Mouse (Mus musculus) left cerebral cortex, postnatal 4 days (tissue): ENCODE data around the gene Mdm2. TPM values are rescaled to one million over a fixed set of nuclear protein-coding genes. Genes with fewer than 3 reads are reported as not detected.
"Not testable (repeated sequence)": the region's sequence is repeated elsewhere in the genome, so short reads cannot be mapped to it uniquely, and the experiment has no call there.

Experiments
- DNase-seq: peaks from one replicate; pipeline ENCODE4 v3.0.0-alpha.2; 2022
- intact Hi-C: fragments of 180-260 bp; cut with DNase I; formaldehyde crosslinking; loops from one replicate; pipeline ENCODE4 v1.15.1; 2025
- total RNA-seq, 2 experiments: library from RNA; stranded (reverse); gene quantifications; 2 replicates each; pipeline ENCODE4 v1.2.3; 2021

The Mdm2 gene
- total RNA-seq, 2 experiments from 2014 or later, result 39.1 to 51.9 TPM

DNA sequence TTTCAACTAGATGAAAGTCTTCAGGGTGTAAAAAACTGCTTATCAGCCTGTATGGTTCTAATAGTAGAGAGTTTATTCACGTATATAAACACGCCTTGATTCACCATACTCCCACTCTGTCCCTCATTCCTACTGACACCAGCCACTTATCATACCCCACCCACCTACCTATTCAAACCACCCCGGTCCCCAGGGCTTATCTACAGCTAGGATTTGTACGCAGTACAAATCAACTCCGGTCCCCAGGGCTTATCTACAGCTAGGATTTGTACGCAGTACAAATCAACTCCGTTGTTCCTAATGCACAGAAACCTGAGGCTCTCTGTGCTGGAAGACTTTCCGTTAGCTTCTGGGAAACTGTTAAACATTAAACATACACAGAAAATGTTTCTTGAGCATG lies 23.1 kb upstream of the Mdm2 start:
- DNase-seq, intact Hi-C loops: not testable (repeated sequence)

DNA sequence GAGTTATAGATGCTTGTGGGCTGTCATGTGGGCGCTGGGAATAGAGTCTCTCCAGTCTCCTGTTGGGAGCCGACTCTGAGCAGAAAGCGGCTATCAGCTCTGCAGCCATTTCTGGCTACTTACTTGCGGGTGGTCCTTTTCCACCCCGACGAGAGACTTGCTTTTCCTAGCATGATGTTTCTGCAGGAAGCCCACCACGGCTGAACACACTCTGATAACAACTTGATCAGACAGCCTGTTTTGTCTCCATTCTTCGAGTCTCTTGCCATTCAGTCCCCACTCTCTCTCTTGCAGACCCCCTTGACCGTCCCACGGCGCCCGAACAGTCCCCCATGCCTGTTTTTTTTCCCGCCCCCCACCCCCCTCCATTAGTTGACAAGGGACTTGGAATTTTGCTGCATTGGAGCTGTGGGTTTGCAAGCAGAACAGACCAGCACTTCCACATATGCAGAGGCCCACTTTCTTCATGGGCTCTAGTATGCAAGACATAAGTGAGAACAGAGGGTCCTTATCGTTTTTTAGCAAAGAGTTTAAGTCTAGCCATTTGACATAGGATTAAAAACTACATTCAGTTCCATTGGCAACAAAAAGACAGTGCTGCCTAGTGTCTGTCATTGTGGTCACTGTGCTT lies 22.5 kb upstream of the Mdm2 start:
- intact Hi-C loops, result no loop called here
- DNase-seq, result no peak

DNA sequence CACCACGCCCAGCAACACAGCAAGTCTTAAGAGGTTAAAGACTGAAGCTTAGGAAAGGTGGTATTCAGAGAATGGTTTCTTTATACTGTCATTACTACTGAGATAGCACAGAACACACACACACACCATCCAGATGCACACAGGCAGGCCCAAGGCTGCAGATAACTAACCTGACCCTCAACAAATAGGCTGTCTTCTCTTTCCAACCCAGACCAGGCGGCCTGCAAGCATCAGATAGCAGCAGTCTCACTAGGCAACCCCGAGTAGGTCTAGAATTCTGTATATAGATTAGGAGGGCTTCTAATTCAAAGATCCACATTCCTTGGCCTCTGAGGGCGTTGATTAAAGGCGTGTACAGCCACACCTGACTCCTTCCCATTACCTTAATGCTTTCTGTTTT lies 21.6 kb upstream of the Mdm2 start:
- intact Hi-C loops, result no loop called here
- DNase-seq, result no peak

DNA sequence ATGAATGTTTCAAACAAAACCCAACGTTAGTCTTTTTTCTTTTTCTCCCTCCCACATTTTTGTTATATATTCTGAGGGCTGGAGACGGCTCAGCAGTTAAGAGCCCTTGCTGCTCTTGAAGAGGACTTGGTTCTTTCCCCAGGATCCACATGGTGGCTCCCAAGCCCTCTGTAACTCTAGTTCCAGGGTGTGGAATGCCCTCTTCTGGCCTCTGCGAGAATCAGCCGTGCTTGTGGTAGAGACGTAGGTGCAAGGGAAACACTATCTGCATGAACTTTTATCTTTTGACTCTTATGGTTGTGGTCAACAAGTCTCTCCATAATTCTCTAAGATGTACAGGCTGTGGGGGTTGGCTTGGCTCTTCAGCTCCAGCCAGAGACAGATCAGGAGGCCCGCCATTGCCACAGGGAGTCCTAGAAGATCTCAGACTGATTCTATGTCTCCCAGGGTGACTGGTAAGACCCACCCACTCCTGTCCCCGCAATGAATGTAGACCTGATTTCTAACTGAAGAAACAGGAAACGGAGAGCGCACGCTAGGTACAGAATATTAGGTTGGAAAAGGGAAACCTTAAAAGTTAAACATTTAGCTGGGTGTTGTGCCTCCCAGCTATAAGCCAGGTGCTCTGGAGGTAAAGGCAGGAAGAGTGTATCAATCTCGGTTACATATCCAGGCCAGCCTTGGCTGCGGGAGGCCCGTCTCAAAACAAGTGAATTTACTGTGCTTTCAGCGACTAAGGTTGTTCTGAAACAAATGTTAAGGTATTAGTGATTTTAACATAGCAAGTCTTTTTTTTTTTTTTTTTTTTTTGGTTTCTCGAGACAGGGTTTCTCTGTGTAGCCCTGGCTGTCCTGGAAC lies 20.9 kb upstream of the Mdm2 start:
- DNase-seq, result no peak
- intact Hi-C loops, result no loop called here

DNA sequence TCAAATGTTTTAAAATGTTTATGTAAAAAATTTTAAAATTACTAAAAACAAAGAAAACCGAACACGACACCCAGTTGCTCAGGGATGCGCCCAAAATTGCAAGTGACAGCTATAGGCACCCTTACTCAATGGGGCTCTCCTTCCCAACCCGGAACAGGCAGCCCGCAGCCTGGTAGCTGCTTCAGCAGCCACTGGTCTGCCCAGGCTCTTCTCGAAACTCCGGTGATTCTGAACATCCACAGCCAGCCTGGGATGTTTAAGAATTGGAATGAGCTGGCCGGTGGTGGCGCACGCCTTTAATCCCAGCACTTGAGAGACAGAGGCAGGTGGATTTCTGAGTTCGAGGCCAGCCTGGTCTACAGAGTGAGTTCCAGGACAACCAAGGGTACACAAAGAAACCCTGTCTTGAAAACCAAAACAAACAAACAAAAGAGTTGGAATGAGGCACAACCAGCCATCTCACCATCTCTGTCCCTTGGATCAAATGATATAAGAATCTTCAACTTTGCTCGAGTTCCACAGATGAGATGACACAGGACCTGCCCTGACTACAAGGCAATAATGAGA lies 20.2 kb upstream of the Mdm2 start:
- intact Hi-C loops, result no loop called here

DNA sequence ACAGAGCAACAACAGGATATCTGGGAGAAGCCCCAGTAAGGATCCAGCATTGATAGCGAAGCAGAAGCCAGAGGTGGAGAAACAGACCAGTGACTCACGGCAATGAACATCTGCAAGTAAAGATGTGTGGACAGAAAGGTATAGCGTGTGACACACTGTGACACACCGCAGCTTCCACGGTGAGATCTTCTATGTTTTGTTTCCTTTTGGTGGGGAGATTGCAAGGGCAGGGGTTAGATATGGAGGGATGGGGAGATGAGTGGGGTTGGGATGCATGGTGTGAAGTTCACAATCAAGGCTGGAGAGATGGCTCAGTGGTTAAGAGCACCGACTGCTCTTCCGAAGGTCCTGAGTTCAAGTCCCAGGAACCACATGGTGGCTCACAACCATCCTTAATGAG lies 19.6 kb upstream of the Mdm2 start:
- DNase-seq, result no peak
- intact Hi-C loops, result no loop called here

More for the DNA sequence above, 20.2 kb upstream of the Mdm2 start:
- DNase-seq, result no peak

DNA sequence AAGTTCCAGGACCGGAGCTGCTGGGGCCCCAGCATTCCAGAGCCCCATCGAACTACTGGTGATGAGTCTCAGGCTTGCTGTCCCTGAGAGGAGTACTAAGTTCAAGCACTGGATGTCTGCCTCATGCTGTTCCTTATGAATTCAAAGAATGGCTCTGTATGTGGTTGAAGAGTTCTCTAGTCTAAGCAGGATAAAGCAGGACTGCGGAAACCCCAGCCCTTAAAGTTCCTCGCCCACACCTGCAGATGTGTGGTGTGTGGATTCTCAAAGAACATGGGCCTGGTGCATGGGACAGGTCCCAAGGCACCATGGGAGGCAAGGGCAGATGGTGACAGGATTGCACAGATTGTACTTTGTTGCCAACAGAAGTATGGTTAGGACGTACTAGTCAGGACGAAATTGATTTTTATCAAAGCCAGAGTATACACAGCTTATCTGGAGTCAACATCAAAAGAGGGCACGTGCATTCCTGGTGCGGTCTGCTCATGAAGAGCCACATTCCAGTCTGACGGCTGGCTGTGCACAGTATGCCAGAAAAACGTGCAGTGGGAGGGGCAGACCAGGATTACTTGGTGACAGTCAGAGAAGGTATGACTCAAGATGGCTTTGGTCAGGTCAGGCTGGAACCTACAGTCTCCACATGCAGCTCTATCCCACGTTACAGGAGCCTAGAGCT lies 18.7 kb upstream of the Mdm2 start:
- no peak for DNase-seq
- intact Hi-C loops, result no loop called here

DNA sequence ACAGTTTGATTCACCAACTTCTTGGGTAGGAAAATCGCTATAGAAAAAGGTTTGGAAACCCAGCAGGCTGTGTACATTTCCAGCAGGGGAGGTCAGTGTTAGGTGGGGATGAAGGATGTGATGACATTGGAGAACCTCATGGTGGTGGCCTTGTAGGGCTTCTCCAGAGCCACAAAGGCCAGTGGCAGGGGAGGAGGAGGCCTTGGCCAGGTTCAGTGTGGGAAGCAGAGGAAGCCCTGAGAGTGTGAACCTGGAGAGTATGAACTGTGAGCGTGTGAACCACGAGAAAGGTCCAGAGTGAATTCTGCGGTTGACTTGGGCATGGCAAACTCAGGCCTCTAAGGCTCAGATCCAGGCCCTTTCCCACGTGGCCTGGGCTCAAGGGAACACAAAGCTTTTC lies 18.0 kb upstream of the Mdm2 start:
- intact Hi-C loops, result no loop called here
- DNase-seq, result no peak

DNA sequence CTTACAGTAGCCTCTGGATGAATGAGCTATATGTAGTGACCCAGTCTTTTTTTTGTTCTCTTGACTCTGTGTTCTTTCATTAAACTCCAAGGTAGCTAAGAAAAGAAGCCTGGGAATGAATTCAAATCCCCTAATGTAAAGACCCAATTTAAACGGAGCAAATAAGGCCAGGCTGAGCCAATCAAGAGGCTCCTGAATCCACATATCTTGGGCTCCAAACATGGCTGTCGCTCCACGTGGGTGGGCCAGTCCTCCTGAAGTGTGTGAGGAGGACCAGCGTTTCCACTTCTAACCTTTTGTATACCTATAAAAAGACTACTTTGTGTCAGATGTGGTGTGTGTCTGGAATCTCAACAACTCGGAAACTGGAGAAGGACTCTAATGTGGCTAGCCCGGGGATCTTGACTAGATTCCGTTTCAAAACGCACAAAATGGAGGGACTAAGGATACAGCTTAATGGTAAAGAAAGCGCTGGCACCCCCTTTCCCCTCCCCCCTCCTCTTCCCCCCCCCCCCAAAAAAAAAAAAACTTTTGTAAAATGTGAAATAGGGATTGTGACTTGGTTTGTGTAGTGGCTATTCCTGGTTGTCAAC lies 17.1 kb upstream of the Mdm2 start:
- intact Hi-C loops, result no loop called here
- DNase-seq, result no peak

DNA sequence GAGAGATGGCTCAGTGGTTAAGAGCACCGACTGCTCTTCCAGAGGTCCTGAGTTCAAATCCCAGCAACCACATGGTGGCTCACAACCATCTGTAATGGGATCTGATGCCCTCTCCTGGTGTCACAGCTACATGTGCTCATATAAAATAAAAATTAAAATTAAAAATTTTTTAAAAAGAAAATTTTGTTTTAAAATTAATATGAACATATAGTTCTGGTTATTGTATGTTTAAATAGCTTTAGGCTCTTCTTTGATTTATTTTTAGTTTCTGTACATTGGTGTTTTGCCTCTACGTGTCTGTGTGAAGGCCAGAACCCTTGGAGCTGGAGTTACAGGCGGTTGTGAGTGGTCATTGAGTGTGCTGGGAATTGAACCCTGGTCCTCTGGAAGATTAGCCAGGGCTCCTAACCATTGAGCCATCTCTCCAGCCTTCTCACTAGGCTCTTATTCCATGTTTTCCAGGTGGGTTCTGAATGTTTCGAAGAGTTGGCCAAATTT lies 16.4 kb upstream of the Mdm2 start:
- intact Hi-C loops, result no loop called here
- no peak for DNase-seq

DNA sequence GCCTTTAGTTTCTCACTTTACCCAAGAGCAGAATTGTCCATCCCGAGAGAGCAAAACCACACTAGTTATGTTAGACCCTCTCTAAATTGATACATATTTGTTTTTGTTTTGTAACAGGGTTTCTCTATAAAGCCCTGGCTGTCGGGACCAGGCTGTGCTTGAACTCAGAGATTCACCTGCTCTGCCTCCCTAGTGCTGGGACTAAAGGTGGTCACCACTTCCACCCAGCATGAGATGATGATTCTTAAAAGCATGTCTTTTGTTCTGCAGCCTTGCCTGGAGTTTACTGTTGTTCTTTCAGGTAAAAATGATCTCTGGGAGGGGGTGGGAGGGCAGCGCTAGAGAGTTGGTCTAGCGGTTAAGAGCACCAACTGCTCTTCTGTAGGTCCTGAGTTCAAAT lies 15.8 kb upstream of the Mdm2 start:
- intact Hi-C loops, result no loop called here
- DNase-seq, result no peak

DNA sequence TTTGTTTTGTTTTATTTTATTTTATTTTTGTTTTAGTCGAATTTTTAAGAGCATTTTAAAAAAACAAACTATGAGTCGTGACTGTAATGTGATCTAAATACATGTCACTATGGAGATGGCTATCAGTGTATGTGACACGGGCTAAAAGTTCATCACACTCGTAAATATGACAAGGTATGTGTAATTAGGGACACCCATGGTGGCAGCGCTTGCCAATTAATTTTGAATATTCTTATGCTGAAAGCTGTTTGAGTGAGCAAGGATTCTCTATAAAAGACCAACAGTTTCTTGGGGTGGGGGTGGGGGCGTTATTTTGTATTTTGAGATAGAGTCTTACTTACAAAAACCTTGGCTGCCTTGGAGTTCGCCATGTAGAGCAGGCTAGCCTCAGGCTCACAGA lies 15.1 kb upstream of the Mdm2 start:
- no peak for DNase-seq
- intact Hi-C loops, result no loop called here

DNA sequence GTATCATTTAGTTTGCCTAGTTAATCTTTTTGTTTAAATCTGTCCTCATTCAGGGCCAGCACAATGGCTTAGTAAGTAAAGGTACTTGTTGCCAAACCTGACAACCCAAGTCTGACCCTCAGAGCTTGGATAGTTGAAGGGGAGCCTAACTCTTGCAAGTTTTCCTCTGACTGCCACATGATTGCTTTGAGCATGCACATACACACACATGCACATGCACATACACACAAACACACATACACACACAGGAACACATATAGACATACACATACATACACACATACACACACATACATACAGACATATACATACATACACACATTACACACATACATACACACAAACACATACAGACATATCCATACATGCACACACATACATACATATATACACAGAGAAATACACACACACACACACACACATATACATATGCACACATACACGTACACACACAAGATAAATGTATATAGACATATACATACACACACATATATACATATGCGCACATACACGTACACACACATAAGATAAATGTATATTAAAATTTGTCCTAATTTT lies 14.3 kb upstream of the Mdm2 start:
- no peak for DNase-seq
- intact Hi-C loops, result no loop called here

DNA sequence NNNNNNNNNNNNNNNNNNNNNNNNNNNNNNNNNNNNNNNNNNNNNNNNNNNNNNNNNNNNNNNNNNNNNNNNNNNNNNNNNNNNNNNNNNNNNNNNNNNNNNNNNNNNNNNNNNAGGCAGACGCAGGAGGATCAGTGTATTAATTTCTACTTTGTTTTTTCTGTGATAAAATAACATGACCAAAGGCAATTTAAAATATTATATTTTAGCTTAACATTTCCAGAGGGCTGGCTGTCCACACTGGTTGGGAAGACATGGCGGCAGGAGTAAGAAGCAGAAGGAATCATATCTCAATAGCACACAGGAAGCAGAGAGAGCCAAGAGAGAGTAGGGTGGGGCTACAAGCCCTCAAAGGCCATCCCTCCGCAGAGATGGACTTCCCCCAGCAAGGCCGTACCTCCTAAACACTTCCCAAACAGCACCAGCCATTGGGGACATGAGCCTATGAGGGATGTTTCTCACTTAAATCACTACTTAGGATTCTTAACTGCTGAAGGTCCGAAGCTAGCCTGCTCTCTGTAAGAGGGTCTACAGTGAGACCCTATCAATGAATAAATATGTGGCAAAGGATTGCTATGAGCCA lies 13.7 kb upstream of the Mdm2 start:
- no peak for DNase-seq
- intact Hi-C loops, result no loop called here

DNA sequence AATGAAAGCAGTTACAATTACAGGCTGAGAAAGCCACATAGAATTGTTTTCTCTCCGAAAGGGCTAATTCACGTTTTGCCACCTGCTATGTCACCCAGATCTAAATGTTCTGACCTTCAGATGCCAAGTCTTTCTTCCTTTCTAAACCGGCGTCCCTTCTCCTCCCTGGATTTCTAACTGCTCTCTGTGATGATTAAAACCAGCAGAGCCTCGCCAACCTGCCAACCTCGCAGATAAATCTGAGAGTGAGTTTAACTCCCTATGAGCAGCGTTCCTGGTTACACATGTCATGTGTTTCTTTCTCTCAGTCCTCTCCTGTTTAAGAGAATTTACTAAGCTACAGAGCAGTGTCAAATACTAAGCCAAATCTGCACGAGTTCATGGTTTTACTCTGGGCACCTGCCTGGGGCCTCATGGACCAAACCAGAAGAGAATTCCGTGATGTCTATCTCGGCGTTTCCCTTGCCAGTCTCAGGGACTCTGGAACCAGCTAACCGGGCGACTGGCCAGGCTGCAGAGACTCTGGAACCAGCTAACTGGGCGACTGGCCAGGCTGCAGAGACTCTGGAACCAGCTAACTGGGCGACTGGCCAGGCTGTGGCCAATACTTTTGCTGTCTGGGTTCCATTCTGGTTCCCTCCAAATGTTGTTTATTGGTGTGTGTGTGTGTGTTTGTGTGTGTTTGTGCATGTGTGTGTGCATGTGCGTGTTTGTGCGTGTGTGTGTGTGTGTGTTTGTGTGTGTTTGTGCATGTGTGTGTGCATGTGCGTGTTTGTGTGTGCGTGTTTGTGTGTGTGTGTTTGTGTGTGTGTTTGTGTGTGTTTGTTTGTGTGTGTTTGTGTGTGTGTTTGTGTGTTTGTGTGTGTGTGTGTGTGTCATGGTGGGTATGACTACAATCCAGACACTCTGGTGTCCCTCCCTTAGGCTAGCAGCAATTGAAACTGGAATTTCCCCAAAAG lies 7.9 kb upstream of the Mdm2 start:
- intact Hi-C loops, result no loop called here
- peak; percentile 53 for DNase-seq

DNA sequence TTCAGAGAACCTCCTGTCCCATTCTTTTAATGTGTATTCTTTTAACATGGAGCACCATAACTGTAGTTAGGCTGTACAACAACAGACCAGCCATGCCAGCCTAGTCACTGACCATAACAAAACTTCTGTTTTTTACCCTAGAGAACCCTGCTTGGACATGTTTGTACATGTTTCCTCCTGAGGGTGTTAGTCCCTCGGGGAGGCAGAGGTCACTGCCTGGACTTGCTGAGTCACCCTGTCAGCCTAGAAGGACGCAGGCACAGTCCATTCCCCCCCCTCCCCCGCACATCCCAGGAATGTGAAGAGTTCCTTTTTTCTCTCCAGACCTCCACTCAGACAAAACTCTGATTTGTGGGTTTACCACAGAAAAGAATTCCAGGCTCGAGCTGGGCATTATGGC lies 7.0 kb upstream of the Mdm2 start:
- intact Hi-C loops, result no loop called here
- no peak for DNase-seq

DNA sequence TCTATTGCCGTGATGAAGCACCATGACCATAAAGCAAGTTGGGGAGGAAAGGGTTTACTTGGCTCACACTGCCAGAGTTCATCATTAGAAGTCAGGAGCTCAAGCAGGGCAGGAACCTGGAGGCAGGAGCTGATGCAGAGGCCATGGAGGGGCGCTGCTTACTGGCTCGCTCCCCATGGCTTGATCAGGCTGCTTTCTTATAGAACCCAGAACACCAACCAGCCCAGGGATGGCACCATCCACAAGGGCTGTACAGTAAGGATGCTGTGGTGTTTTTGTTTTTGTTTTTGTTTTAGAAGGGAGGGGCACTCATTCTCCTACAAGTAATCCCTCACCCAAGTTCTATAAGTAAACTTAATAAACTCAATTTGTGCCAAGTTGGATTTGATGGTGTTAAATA lies 6.1 kb upstream of the Mdm2 start:
- intact Hi-C loops, result no loop called here
- no peak for DNase-seq

DNA sequence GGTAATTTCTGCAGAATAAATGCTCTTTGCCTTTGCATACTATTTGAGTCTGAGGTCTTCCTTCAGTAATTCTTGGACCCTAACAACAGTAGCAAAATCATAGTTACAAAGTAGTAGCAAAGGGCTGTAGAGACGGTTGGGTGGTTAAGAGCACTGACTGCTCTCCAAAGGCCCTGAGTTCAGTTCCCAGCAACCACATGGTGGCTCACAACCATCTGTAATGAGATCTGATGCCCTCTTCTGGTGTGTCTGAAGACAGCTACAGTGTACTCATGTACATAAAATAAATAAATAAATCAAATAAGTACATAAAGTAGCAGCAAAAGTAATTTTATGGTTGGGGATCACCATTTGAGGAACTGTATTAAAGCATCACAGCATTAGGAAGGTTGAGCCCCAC lies 5.1 kb upstream of the Mdm2 start:
- DNase-seq, intact Hi-C loops: not testable (repeated sequence)

DNA sequence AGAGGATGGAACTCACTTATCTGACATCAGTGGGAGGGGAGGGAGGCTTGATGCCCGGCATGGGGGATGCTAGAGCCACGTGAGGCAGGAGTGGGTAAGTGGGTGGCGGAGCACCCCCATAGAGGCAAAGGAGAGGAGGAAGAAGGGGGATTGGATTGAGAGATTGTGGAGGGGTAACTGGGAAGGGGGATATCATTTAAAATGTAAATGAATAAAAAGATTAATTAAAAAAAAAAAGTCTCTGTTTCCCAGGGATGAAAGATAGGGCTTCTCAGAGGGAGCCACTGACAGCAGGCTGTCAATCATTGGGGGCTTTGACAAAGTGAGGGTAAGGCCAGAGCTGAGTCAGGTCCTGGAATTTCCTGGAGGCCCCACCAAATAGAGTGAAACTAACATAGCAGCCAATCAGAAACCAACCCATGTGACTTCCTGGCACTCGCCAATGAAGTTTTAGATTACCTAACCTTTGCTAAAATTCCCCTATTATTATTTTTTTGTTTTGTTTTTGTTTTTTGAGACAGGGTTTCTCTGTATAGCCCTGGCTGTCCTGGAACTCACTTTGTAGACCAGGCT lies 4.5 kb upstream of the Mdm2 start:
- intact Hi-C loops, result no loop called here
- DNase-seq, result no peak
